Mouse (Mus musculus): Measurements from ENCODE around the gene Nkx2-5. TPM values are rescaled to one million over a fixed set of nuclear protein-coding genes. Genes with fewer than 3 reads are reported as not detected.

Gene Nkx2-5
- not detected in 2 replicates for polyA plus RNA-seq (2012; rRNA removed; ENCODE audit: low replicate concordance)

DNA sequence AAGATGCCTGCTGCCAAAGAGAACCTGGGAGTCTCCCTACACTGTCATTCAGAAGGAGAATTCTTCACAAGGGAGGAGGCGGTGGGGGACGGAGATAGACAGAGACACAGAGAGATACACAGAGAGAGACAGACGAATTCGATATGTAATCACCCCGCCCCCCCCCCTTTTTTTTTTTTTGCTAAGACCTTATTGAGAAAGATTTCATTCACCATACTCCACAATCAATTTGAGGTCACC, at the start of gene Nkx2-5:
Gene Nkx2-5, minus strand, starts transcription at position 101 of the 240 bp plus-strand sequence.

Other genes starting within 250 kb of the Nkx2-5 start
- gene Atp6v0e, start 181.8 kb downstream of the Nkx2-5 start, polyA plus RNA-seq (2012; rRNA removed; ENCODE audit: low replicate concordance) = 178 and 347 TPM in 2 replicates
- 3.7 and 9.4 TPM in 2 replicates for gene Crebrf, start 129.4 kb downstream of the Nkx2-5 start, polyA plus RNA-seq (2012; rRNA removed; ENCODE audit: low replicate concordance)
- 16.9 and 22.9 TPM in 2 replicates for gene Bnip1, start 63.9 kb downstream of the Nkx2-5 start, polyA plus RNA-seq (2012; rRNA removed; ENCODE audit: low replicate concordance)
- 0.98 and 2.9 TPM in 2 replicates for gene Kifc5b, start 72.1 kb upstream of the Nkx2-5 start, polyA plus RNA-seq (2012; rRNA removed; ENCODE audit: low replicate concordance)
- gene Phf1, start 88.0 kb upstream of the Nkx2-5 start, polyA plus RNA-seq (2012; rRNA removed; ENCODE audit: low replicate concordance) = 67.9 and 147 TPM in 2 replicates
- 162 and 300 TPM in 2 replicates for gene Cuta, start 94.6 kb upstream of the Nkx2-5 start, polyA plus RNA-seq (2012; rRNA removed; ENCODE audit: low replicate concordance)
- 24.7 and 34.3 TPM in 2 replicates for gene Syngap1, start 96.2 kb upstream of the Nkx2-5 start, polyA plus RNA-seq (2012; rRNA removed; ENCODE audit: low replicate concordance)
- gene Zbtb9, start 128.2 kb upstream of the Nkx2-5 start, polyA plus RNA-seq (2012; rRNA removed; ENCODE audit: low replicate concordance) = 11.9 and 20.7 TPM in 2 replicates
- gene Bak1, start 184.0 kb upstream of the Nkx2-5 start, polyA plus RNA-seq (2012; rRNA removed; ENCODE audit: low replicate concordance) = 59.1 and 66.6 TPM in 2 replicates
- 14.7 and 32.4 TPM in 2 replicates for gene Itpr3, start 212.3 kb upstream of the Nkx2-5 start, polyA plus RNA-seq (2012; rRNA removed; ENCODE audit: low replicate concordance)